20 mouse cellular contexts compared by ENCODE assay signal in genomic region chr12:17574591-17574990, GRCm38 (mm10). TPM values are rescaled to one million over a fixed set of nuclear protein-coding genes. Genes with fewer than 3 reads are reported as not detected.
DNase-seq lines count a peak whose midpoint lies in the region; ATAC-seq lines count a peak whose summit lies in the region.
"Had no signal": no experiment of that assay in that cellular context is flagged by ENCODE, and none has a peak within 500 bp of the region (broad histone marks: within the 10 kb centered on the region; RNA-seq: fewer than 3 reads in every experiment).

No protein-coding gene starts in this region.

- no peaks in the 10 kb centered on the region for H3K9me3 ChIP-seq in forebrain, embryonic 11.5 days (ENCODE audit: control insufficient read depth, low read length)
- no peaks in the 10 kb centered on the region for H3K9me3 ChIP-seq in forebrain, embryonic 15.5 days
- H3K9me3 ChIP-seq: G1E had no signal

- no peaks in the 10 kb centered on the region for H3K27me3 ChIP-seq in forebrain, embryonic 11.5 days (ENCODE audit: control insufficient read depth, insufficient read depth, low read length)
- H3K27me3 ChIP-seq in forebrain, embryonic 15.5 days: no peaks in the 10 kb centered on the region
- H3K27me3 ChIP-seq: CH12.LX, Patski had no signal

- WGBS in forebrain, embryonic 11.5 days: 79% methylated on average over 4 of the region's 4 CpGs
- 88% methylated on average over 4 of the region's 4 CpGs for WGBS in forebrain, embryonic 15.5 days

- no peak overlapping the region for H3K9ac ChIP-seq in forebrain, embryonic 11.5 days (ENCODE audit: low read length)
- H3K9ac ChIP-seq in forebrain, embryonic 15.5 days (replicated peaks): no peak overlapping the region

- H3K4me2 ChIP-seq in forebrain, embryonic 11.5 days (ENCODE audit: low read depth, low read length, severe bottlenecking): no peak overlapping the region
- no peak overlapping the region for H3K4me2 ChIP-seq in forebrain, embryonic 15.5 days (replicated peaks)

- no peak overlapping the region for H3K4me3 ChIP-seq in forebrain, embryonic 11.5 days (ENCODE audit: low read depth, low read length)
- H3K4me3 ChIP-seq in forebrain, embryonic 15.5 days: no peak overlapping the region

- no peaks in the 10 kb centered on the region for H3K36me3 ChIP-seq in forebrain, embryonic 11.5 days (ENCODE audit: control insufficient read depth, insufficient read depth, low read length)
- H3K36me3 ChIP-seq in forebrain, embryonic 15.5 days: no peaks in the 10 kb centered on the region
- H3K36me3 ChIP-seq: G1E had no signal

- ATAC-seq in forebrain, embryonic 11.5 days (replicated peaks; ENCODE audit: low FRiP score): no peak
- ATAC-seq in forebrain, embryonic 15.5 days (replicated peaks): no peak
- ATAC-seq: activated CD4-positive, CD25-positive, alpha-beta regulatory T cell, adult 4 months; CD4-positive, CD25-positive, alpha-beta regulatory T cell, adult 4 months; Patski had no signal

- peak; percentile 50 for DNase-seq in cerebellum, adult 11-12 months
- DNase-seq in cerebellum, postnatal 10 days: no peak
- peak; percentile 61 for DNase-seq in cerebellum, adult 9-10 months
- DNase-seq in cerebellum, postnatal 25 days: no peak
- DNase-seq in cerebellum, adult 9-11 months: peak; percentile 54
- DNase-seq in cerebellum, postnatal 14 days: no peak
- DNase-seq in forebrain, embryonic 11.5 days (ENCODE audit: low spot score): peak; percentile 16
- DNase-seq: adrenal gland, adult 2 months; adrenal gland, adult 8-10 months; adrenal gland, postnatal 10 days; adrenal gland, postnatal 14 days; adrenal gland, postnatal 25 days; adrenal gland, postnatal 36 days; B cell, adult 2 months had no signal

- no peaks in the 10 kb centered on the region for H3K4me1 ChIP-seq in forebrain, embryonic 11.5 days (replicated peaks; ENCODE audit: control insufficient read depth, insufficient read depth, low read length)
- peaks cover 9% of the 10 kb centered on the region for H3K4me1 ChIP-seq in forebrain, embryonic 15.5 days

- H3K27ac ChIP-seq in forebrain, embryonic 11.5 days (ENCODE audit: low read depth, low read length): no peak overlapping the region
- H3K27ac ChIP-seq in forebrain, embryonic 15.5 days (replicated peaks): no peak overlapping the region

RNA-seq across cellular contexts. Expression of gene Odc1, which starts 30.0 kb away (rescaled TPM):
- polyA plus RNA-seq in forebrain, embryonic 11.5 days (2014; fragmentation: Nextera tagmentation; extraction: Ambion mirVana): 339 and 354 TPM in 2 replicates
- polyA plus RNA-seq in forebrain, embryonic 15.5 days (2015; fragmentation: Nextera tagmentation; extraction: Ambion mirVana): 231 and 237 TPM in 2 replicates

Comparison
In these comparisons a context has a peak if more than half of its experiments do, and no peak if none do; other contexts are left out.
1. DNase-seq: peak in cerebellum, adult 11-12 months (single experiment), cerebellum, adult 9-10 months (single experiment), cerebellum, adult 9-11 months (single experiment) and forebrain, embryonic 11.5 days (single experiment); none in cerebellum, postnatal 10 days (0 of 2), cerebellum, postnatal 25 days (0 of 2) and cerebellum, postnatal 14 days (0 of 2).